Mouse (Mus musculus): ENCODE results near the gene Tcf23. TPM values are rescaled to one million over a fixed set of nuclear protein-coding genes. Genes with fewer than 3 reads are reported as not detected.

Tcf23 gene
- total RNA-seq (2015) (not detected in 2 replicates), total RNA-seq (2017) (not detected in 2 replicates)

DNA sequence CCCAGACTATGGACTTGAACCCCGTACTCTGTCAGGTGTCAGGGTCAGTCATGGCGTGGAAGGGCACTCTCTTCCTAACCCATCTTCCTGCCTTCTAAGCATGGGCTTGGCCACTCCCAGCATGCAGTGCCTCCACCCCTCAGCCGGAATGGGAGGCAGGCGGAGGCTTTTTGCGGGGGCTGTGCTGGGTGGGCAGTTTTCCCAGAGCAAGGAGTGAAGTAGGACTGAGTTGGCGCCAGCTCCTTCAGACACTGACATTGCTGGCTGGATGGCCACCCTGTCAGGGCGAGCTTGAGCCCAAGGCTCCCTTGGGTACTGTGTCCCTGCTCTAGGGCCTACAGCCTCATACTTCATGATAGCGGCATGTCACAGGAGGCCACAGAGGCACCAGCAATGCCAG, at the start of gene Tcf23:
Tcf23 (plus strand) TSS at position 247 of the 400 bp plus-strand sequence.
- no peak for ATAC-seq (ENCODE audit: poor library complexity, severe bottlenecking)

DNA sequence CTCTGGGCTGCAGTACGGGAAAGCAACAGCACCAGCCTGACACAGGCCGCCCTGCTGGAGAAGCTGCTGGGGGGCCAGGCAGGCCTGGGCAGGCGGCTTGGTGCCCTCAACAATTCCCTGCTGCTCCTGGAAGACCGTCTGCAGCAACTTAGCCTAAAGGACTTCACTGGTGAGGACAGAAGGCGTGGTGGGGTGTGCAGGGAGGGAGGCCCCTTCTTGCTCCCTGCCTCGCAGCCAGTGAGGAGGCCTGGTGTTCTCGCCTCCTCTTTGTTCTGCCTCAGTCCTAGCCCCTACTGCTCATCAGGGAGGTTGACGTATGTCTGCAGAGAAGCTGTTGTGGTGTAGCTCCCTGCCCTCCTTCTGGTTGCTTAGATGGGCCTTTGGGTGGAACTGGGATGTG, 49.8 kb upstream of the Tcf23 start:
- no peak for ATAC-seq (ENCODE audit: poor library complexity, severe bottlenecking)

DNA sequence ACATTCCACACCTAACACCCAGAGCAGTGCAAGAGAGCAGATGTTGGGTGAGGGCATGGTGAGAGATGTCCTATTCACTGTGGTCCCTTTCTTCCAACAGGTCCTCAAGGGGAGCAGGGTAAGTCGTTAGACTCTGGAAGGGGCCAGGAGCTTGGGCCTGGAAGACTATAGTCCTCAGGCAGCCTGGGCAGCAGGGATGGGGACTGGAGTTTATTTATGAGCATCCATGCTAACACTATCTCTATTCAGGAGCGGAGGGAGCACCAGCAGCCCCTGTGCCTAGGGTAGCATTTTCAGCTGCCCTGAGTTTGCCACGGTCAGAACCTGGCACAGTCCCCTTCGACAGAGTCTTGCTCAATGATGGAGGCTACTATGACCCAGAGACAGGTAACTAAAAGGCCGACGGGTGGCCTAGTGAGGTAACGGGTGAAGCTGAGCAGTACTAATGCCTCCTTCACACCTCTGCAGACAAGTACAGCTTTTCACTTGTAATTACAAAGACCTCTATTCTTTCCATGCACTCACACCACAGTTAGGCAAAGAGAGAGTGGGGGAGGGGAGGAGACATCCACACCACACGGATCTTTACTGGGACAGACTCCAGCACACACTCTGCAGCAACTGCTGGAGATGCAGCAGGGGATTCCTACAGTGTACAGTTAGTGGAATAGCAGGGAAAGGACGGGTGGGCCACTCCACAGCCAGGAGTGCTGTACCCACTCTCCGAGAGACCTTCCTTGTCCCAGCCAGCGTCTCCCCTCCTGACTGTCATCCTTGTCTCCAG, 48.4 kb upstream of the Tcf23 start:
- ATAC-seq (ENCODE audit: poor library complexity, severe bottlenecking), result no peak

DNA sequence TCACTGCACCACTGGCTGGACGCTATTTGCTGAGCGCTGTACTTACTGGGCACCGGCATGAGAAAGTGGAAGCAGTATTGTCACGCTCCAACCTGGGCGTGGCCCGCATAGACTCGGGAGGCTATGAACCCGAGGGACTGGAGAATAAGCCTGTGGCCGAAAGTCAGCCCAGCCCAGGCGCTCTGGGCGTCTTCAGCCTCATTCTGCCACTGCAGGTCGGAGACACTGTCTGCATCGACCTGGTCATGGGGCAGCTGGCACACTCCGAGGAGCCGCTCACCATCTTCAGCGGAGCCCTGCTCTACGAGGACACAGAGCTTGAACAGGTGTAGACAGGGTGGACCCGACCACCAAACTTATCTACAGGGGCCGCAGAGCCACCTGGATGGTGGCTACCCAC, 47.8 kb upstream of the Tcf23 start:
- ATAC-seq (ENCODE audit: poor library complexity, severe bottlenecking), result no peak

DNA sequence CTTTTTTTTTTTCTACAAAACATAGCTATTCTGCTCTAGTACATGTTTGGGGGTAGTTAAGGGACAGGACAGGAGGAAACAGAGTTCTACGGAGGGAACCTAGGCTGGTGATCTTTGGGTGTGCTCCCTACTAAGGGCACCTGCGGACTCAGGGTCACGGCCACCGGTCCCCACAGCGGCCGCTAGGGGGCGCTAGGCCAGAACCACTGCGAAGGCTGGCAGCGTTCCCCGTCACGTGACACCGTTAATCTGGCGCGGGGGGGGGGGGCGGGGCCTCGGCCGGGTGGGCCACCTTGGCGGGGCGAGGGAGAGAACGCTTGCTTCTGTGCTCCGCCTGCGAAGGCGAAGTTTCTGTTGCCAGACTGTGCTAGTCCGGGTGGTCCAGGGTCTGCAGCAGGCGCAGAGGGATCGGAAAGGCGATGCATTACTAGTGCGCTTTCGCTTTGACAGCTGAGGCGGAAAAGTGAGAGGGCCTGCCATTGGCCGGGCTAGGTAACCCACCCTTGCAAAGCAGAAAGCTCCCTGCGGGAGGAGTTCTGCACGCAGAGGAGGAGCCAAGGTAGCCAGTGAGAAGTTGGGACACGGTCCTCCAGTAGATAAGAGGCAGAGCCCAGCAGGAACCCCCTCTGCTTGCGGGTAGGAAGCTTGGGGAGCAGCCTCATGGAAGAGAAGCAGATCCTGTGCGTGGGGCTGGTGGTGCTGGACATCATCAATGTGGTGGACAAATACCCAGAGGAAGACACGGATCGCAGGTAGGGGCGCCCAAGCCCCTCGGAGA, 47.0 kb upstream of the Tcf23 start, which contains the start of gene Khk:
Khk (plus strand) TSS at position 176 of the 778 bp plus-strand sequence.
- peak; percentile 86 for ATAC-seq (ENCODE audit: poor library complexity, severe bottlenecking)

DNA sequence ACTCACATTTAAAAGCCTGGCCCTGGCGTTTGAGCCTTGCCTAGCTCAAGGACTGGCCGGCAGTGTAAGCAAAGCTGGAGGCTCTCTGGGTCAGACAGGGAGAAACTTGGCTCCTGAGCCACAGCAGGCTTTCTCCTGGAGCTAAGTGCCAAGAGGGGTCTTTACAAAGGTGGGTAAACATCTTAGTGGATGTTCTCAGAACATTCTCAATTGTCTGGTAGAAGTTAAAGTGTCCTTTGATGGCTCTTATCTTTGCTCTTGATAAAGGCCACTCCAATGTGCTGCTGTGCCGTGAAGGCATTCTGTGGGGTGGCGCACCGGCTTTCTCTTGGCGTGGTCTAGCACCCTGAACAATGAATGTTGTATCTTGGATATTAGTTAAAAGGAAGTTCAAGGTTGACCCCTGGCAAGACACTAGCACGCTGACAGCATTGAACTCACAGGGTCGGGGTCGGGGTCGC, 45.9 kb upstream of the Tcf23 start:
- ATAC-seq (ENCODE audit: poor library complexity, severe bottlenecking), result no peak

DNA sequence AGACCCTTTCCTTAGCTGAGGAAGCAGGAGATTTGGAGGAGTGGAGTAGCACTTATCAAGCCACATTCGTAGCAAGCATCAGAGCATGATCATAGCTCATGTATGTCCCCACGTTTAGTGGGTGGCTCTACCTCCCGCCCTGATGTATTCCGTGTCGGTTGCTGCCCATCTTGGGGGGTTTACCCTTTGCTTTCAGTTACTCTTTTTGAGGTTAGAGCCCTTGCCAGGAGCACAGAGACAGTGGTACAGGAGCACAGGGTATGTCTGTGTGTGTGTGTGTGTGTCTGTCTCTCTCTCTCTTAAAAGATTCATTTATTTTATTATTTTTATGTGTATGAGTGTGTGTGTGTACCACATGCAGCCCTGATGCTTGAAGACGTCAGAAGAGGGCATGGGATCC, 45.3 kb upstream of the Tcf23 start:
- ATAC-seq (ENCODE audit: poor library complexity, severe bottlenecking), result no peak

DNA sequence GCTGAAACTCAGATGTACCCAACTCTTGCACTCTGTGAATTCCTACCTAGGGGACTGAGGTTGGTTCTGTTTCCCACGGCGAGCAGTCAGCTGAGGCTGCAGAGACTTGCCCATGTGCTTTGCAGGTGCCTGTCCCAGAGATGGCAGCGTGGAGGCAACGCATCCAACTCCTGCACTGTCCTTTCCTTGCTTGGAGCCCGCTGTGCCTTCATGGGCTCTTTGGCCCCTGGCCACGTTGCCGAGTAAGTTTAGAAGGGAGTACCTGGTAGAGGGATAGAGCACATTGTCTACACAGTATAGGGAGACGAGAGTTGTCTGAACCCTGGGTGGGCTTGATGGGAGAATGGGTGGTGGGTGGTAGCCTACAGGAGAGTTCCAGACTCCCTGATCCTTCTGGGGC, 43.8 kb upstream of the Tcf23 start:
- ATAC-seq (ENCODE audit: poor library complexity, severe bottlenecking), result no peak

DNA sequence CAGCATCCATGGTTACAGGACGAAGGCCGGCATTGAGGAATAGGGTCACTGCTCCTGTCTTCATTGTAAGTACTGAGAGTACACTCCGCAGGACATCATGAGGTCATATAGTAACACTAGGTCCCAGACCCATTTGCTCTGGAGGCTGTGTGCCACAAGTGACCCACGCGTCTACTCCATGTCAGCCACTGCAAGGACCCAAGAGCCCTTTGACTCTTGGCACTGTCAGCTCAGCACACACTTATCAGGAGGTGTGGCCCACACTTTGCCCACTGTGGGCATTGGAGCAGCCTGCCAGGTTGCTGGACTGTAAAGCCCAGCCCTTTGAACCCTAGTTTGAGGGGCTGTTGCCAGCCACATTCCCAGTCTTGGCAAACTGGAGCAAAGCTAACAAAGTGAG, 43.2 kb upstream of the Tcf23 start:
- no peak for ATAC-seq (ENCODE audit: poor library complexity, severe bottlenecking)

DNA sequence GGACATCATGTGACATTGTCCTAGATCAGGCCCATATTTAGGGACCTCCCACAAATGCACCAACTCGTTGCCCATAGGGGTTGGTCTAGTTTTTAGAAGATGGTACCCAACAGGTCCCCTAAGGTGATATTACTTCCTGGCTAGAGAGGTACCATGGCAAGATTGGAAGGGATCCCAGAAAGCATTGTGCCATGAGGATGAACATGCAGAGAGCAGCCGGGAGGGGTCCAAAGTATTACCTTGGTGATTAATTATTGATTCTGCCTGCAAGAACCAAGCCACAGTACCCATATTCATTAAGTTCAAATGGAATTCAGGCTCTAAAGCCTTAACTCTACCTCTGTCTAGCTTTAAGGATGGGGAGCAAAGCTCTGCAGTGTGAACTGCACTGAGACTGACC, 42.4 kb upstream of the Tcf23 start:
- ATAC-seq (ENCODE audit: poor library complexity, severe bottlenecking), result no peak

DNA sequence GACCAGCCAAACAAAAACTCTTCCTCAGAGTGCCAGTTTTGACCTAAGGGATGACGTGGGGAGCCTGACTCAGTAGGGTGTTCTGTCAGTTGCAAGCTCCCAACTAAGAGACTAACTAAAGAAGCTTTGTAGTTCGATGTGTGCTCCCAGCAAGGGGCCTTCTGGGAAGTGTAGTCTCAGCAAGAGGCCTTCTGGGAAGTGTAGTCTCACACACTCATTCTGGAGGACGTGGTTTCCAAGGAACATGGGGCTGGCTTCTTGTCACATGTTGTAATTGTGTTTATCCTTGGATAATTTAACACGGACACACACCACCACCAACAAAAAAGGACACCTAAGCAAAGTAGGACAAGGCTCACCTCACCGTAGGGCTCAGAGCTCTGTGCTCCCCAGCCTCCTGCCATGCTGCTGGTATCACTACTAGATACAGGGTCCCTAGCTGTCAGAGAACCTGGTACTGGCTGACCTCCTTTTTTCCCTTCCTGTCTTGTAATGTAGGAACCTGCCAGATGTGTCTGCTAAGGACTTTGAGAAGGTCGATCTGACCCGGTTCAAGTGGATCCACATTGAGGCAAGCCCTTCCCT, 40.4 kb upstream of the Tcf23 start:
- ATAC-seq (ENCODE audit: poor library complexity, severe bottlenecking), result no peak

DNA sequence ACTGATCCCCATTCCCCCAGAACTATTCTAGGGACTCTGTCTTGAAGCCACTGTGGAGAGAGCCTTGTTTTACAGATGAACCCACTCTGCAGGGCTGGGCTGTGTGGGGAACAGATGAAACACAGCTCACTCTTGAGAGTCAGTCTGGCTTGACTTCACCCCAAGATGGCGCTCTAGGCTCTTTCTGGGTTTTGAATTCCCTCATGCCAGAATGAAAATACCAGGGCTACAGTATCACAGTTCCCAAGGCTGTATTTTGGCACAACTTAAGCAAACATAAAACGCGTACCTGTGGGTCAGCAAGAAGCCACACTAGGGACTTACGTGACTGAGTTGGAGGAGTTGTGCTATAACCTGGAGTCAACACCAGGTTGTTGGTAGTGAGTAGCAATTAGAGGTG, 38.3 kb upstream of the Tcf23 start:
- ATAC-seq (ENCODE audit: poor library complexity, severe bottlenecking), result peak; percentile 80

DNA sequence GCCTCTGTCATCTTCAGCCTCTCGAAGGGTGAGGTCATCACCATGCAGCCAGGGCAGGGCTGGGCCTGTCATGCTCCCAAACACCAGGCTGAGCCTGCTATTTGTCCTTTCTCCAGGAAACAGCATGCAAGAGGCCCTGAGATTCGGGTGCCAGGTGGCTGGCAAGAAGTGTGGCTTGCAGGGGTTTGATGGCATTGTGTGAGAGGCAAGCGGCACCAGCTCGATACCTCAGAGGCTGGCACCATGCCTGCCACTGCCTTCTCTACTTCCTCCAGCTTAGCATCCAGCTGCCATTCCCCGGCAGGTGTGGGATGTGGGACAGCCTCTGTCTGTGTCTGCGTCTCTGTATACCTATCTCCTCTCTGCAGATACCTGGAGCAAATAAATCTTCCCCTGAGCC, 37.6 kb upstream of the Tcf23 start:
- ATAC-seq (ENCODE audit: poor library complexity, severe bottlenecking), result no peak

DNA sequence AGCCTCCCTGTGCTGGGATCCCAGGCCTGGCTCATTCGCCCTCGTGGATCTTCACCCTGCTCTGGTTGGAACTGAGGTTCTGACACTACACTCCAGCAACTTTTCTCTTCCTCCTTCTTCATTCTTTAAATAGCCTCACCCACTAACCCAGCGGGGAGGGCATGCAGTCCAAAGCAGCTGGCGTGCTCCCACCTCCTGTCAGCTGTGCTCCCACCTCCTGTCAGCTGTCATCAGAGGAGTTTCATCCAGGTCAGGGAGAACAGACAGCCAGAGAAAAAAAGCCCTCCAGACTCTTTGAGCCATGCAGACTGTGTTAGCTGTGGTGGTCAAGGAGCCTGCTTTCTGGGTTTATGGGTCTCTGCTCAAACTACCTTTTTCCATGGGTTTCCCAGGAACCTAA, 37.1 kb upstream of the Tcf23 start:
- ATAC-seq (ENCODE audit: poor library complexity, severe bottlenecking), result no peak

DNA sequence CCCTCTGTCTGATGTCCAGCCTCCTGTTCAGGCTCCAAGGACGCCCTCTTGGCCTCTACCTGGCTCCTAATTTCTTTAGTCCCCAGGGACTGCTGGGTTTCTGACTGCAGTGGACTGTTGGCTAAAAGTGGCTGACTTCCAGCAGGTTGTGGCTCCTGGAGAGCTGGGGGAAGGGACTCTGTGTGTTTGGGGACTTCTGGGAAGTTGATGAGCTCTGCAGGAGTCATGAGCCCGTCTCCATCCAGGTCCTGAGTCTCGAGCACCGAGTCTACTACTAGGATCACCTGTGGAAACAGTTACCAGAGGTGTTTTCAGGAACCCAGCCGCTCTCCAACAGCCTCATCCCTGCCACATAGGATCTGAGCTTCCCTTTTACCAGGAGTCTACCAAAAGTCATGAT, 34.8 kb upstream of the Tcf23 start:
- ATAC-seq (ENCODE audit: poor library complexity, severe bottlenecking), result no peak

DNA sequence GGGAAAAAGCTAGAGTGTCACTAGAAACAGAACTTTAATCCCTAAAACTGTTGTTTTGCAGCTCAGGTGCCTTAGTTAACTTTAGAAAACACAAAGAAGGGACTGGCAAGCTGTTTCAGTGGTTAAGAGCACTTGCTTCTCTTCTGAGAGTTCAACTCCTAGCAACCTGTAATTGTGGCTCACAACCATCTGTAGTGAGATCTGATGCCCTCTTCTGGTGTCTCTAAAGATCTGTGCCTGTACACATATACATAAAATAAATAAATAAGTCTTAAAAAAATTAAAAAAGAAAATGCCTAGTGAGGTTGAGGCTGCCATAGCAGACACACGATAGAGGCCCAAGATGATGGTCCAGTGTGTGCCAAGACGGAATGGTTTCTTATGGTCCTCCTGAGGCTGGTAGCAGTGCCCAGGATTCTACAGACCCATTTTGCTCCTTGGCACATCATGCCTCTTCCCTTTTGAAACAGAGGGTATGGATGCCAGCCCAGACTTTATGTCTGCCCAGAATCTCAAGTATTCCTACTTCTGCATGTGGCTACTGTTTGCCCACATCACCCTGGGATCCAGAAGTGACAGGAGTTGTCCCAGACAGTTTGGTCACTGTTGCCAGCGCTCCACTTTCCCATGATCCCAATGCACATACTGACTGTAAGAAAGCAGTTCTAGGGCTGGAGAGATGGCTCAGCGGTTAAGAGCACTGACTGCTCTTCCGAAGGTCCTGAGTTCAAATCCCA, 33.6 kb upstream of the Tcf23 start:
- ATAC-seq (ENCODE audit: poor library complexity, severe bottlenecking), result no peak

DNA sequence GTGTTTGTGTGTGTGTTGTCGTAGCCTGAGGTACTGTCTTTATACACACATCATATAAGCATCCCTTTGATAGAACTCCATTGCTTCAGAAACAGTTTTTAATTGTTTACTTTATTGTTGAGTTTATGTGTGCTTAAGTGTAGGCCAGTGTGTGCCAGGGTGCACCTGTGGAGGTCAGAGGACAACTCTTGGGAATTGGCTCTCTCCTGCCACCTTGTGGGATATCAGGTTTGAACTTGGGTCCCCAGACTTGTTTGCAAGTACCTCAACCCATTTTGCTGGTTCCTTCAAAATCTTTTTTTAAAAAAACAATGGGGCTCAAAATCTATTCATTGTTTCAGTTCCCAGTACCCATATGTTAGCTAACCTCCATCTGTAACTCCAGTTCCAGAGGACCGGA, 25.5 kb upstream of the Tcf23 start:
- ATAC-seq (ENCODE audit: poor library complexity, severe bottlenecking), result no peak

DNA sequence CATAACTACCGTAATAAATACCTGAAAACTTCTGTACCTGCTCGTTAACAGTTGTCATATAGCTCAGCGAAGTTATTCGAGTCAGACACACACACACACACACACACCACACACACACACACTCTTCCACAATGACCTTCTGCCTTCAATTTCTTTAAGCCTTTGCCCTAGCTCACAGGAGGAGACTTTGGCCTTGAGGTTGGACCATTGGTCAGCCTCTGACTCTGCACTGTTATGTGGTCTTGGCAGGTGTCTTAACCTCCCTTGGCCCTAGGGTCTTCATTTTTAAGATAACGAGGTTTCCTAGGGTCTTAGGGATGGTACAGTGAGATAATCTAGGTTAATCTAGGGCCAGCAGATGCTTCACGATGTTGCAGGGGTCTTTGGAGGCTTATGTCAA, 24.1 kb upstream of the Tcf23 start:
- no peak for ATAC-seq (ENCODE audit: poor library complexity, severe bottlenecking)

DNA sequence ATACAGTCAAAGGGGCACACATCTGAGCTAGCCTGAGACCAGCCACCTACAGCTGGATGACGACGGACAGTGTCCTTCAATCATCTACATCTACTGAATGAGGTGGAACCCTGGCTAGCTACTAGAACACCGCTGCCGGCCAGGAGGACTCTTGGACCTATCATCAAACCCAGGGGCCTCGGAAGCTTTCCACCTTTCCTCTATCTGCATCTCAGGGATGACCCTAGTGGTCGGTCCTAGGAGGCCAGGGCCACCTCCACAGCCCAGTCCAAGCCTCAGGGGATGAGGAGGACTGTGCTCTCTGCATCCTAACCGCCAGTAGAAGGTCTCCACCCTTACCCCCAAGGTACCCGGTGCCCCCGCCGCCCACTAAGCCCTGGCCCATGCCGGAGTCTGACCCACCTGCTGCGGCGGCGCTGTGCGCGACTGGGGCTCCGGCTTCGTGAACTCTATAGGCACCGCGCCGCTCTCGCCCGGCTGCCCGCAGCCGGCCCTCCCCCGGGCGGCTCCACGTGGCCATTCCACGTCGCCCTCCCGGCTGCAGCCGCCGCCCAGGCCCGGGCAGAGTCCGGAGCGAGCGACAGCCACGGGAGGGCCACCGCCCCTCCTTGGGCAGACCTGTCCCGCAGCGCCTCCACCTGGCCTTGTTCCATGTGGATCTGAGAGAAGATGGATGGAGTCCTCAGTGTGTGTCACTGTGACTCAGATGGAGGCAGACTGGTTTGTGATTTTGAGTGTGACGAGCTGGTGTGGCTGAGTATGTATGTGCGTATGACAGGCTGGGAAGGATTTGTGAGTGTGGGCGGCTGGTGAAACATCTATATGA, 23.3 kb upstream of the Tcf23 start, which contains the start of gene Cgref1:
Cgref1 (minus strand) TSS at position 636 of the 826 bp plus-strand sequence.
- no peak for ATAC-seq (ENCODE audit: poor library complexity, severe bottlenecking)

DNA sequence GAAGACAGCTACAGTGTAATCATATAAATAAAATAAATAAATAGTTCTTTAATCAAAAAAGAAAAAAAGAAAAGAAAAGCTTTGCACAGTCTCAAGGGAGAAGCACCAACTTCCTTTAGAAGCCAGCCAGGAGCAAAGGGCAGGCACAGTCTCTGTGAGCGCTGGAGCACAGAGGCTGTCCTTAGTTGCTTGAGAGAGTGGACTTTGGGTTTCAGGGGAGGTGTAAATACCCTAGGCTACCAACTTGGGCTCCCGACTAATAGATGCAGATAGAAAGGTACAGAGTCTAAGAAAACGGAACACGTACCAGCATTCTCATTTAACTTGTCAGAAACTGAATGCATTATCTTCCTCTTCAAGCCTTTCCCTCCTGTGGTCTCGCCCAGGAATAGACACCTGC, 19.8 kb upstream of the Tcf23 start:
- no peak for ATAC-seq (ENCODE audit: poor library complexity, severe bottlenecking)

Measured in megakaryocyte, adult 5-6 weeks (primary cell).